Mouse (Mus musculus) small intestine, adult 2 months (tissue): ENCODE data around the gene Yif1a. TPM values are rescaled to one million over a fixed set of nuclear protein-coding genes. Genes with fewer than 3 reads are reported as not detected.

Experiments
- H3K27ac ChIP-seq: fragments of 200-500 bp; 2 replicates; pipeline ENCODE4 v1.5.1; 2012; ENCODE audit warnings: low read depth, low read length, control low read depth, inconsistent platforms; ENCODE audit not compliant: insufficient read depth
- H3K27me3 ChIP-seq: fragments of 200-500 bp; 2 replicates; pipeline ENCODE4 v1.6.1; 2012; ENCODE audit warnings: mild to moderate bottlenecking, moderate library complexity, low read length, inconsistent platforms; ENCODE audit not compliant: control insufficient read depth, insufficient read depth
- H3K36me3 ChIP-seq: fragments of 200-500 bp; 2 replicates; pipeline ENCODE4 v1.6.1; 2012; ENCODE audit warnings: mild to moderate bottlenecking, low read length, control low read depth, inconsistent platforms; ENCODE audit not compliant: control insufficient read depth, insufficient read depth
- H3K4me1 ChIP-seq: fragments of 200-500 bp; 2 replicates; pipeline ENCODE4 v1.6.1; 2012; ENCODE audit warnings: low read length, inconsistent platforms, mixed read lengths; ENCODE audit not compliant: control insufficient read depth, insufficient read depth, insufficient read length
- H3K4me3 ChIP-seq: fragments of 200-500 bp; 2 replicates; pipeline ENCODE4 v1.5.1; 2012; ENCODE audit warnings: low read depth, mild to moderate bottlenecking, control low read depth, inconsistent platforms, low read length, moderate library complexity
- CTCF ChIP-seq: fragments of 200-500 bp; IDR thresholded peaks from 2 replicates; pipeline ENCODE4 v1.5.1; 2012; ENCODE audit warnings: low read depth, mild to moderate bottlenecking, control low read depth, inconsistent platforms, low read length, moderate library complexity, mixed read lengths; ENCODE audit not compliant: insufficient replicate concordance, insufficient read length; ENCODE audit errors: extremely low read depth
- POLR2A ChIP-seq: fragments of 200-500 bp; IDR thresholded peaks from 2 replicates; pipeline ENCODE4 v1.6.1; 2012; ENCODE audit warnings: low read depth, mild to moderate bottlenecking, control low read depth, inconsistent platforms, low read length, moderate library complexity
- WGBS: fragments of 180-500 bp; shearing (Covaris S2); methylation state at CpG from one replicate; pipeline ENCODE4 v1.1.7; 2018; 5-methylcytosine and 5-hydroxymethylcytosine counted together
- polyA plus RNA-seq: library from polyadenylated mRNA; depleted of rRNA; stranded (reverse); fragments of >200 nt; gene quantifications from 2 replicates; pipeline ENCODE4 v1.2.3, GENCODE M21; 2012

Yif1a gene
- polyA plus RNA-seq, 1 experiment: 252 TPM

- Histone ChIP-seq H3K4me1 (peaks cover 5% of the 10 kb centered on the region), H3K4me3 (no peak overlapping the region), H3K36me3 (peaks cover 25% of the 10 kb centered on the region), H3K27ac (no peak overlapping the region), H3K27me3 (no peaks in the 10 kb centered on the region)
- 82% methylated on average over 14 of the region's 14 CpGs for WGBS
- no peak for TF ChIP-seq CTCF
- no peak for TF ChIP-seq POLR2A
Measured at GRCm38 (mm10) chr19:5048138-5049056, 39.9 kb upstream of the Yif1a start.

DNA sequence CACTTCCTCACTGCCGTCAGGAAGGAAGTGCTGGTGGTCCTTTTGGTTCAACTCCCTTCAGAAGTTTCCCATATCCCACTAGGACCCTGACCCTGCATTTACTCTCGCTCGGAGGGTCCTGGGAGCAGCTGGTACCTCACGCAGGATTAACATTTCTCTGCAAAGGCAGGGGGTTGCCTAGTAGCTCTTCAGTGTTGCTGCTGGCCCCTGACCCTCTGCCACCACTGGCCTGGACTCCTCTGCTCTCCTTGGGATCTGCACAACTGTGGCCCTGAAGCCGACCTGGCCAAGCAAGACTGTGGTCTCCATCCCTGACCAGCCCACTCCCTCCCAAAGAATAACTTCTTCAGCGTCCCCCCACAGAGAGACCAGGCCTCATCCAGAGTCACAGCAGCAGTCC lies 39.0 kb upstream of the Yif1a start:
- Histone ChIP-seq H3K27ac (no peak overlapping the region), H3K4me3 (no peak overlapping the region), H3K27me3 (no peaks in the 10 kb centered on the region), H3K36me3 (peaks cover 25% of the 10 kb centered on the region), H3K4me1 (peaks cover 5% of the 10 kb centered on the region)
- no peak for TF ChIP-seq CTCF
- no peak for TF ChIP-seq POLR2A
- WGBS: 91% methylated on average over 6 of the region's 6 CpGs

- TF ChIP-seq POLR2A (no peak), CTCF (peak; percentile 40; the same call in 1 of the 2 replicates)
- Histone ChIP-seq H3K27ac (peak within 1 kb of the TSS; percentile 44; the same call in 1 of the 2 replicates), H3K4me3 (peak within 1 kb of the TSS; percentile 65), H3K4me1 (peaks cover 5% of the 10 kb centered on the region), H3K27me3 (no peaks in the 10 kb centered on the region), H3K36me3 (peaks cover 25% of the 10 kb centered on the region)
- 16% methylated on average over 14 of the region's 14 CpGs for WGBS
Measured at GRCm38 (mm10) chr19:5050047-5050905, 38.1 kb upstream of the Yif1a start, which contains the start of gene Rin1. Gene Rin1, plus strand, starts transcription at chr19:5050481.

DNA sequence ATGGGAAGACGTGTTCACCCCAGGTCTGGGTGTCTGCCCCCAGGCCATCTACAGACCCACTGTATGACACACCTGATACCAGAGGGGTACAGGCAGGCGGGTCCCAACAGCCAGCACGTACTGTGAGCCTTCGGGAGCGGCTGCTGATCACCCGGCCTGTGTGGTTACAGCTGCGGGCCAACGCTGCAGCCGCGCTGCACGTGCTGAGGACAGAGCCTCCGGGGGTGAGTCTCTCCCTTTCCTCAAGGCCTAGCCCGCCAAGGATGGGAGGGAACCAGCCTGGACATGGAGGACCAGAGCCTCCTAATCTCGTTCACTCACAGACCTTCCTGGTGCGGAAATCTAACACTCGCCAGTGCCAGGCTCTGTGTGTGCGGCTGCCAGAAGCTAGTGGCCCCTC lies 37.3 kb upstream of the Yif1a start:
- H3K27me3 ChIP-seq: no peaks in the 10 kb centered on the region
- H3K27ac ChIP-seq: peak overlapping the region; percentile 18; the same call in 1 of the 2 replicates
- no peak for TF ChIP-seq POLR2A
- no peak for TF ChIP-seq CTCF
- H3K4me3 ChIP-seq: peak overlapping the region; percentile 65
- peaks cover 5% of the 10 kb centered on the region for H3K4me1 ChIP-seq
- peaks cover 23% of the 10 kb centered on the region for H3K36me3 ChIP-seq
- WGBS: 6% methylated on average over 17 of the region's 17 CpGs

DNA sequence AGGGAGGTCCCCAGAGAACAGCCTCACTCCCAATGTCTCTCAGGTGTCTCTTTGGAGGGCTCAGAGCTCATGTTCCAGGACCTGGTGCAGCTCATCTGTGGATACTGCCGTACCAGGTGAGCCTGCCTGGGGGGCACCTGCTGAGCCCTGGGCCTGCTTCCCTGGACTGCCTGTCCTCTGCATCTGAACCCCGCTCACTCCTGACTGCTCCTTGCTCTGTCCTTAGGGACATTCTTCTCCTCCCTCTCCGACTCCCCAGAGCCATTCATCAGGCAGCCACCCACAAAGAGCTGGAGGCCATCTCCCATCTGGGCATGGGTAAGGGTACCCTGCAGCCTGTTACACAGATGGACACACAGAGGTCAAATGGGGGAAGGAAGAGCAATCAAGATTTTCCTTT lies 36.8 kb upstream of the Yif1a start:
- H3K36me3 ChIP-seq: peaks cover 20% of the 10 kb centered on the region
- TF ChIP-seq CTCF: no peak
- peaks cover 5% of the 10 kb centered on the region for H3K4me1 ChIP-seq
- H3K4me3 ChIP-seq: peak overlapping the region; percentile 65
- no peaks in the 10 kb centered on the region for H3K27me3 ChIP-seq
- 96% methylated on average over 3 of the region's 3 CpGs for WGBS
- H3K27ac ChIP-seq: no peak overlapping the region

DNA sequence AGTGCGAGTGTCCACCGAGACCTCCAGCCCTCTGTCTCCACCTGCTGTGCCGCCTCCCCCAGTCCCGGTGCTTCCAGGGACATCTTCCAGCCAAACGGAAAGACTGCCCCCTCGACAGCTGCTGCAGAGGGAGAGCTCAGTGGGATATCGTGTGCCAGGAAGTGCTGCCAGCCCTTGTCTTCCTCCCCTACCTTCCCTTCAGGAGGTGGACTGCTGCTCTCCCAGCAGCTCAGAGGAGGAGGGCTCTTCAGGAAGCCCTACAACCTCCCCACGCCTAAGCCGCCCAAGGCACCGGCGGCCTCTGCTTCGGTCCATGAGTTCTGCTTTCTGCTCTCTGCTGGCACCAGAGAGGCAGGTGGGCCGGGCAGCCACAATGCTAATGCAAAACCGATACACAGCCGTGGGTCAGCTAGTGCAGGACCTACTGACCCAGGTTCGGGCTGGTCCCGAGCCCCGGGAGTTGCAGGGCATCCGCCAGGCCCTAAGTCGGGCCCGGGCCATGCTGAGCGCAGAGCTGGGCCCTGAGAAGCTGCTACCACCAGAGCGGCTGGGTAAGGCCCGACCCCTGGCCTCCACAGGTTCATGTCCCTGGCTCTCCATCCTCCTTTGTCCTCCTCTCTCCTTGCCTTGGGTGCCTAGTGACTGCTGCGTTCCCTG lies 36.0 kb upstream of the Yif1a start:
- TF ChIP-seq CTCF (no peak), POLR2A (no peak)
- peaks cover 13% of the 10 kb centered on the region; the same call in 1 of the 2 replicates for H3K36me3 ChIP-seq
- WGBS: 78% methylated on average over 25 of the region's 25 CpGs

More for the DNA sequence above, 36.0 kb upstream of the Yif1a start:
- Histone ChIP-seq H3K27me3 (no peaks in the 10 kb centered on the region), H3K27ac (no peak overlapping the region), H3K4me3 (no peak overlapping the region), H3K4me1 (peaks cover 5% of the 10 kb centered on the region)
